Mouse (Mus musculus) lung, embryonic 14.5 days (tissue): ENCODE measurements around the gene Zfp607a. TPM values are rescaled to one million over a fixed set of nuclear protein-coding genes. Genes with fewer than 3 reads are reported as not detected.

Source experiments
- ATAC-seq: fragments of 200-750 bp; cut with Nextera tagmentation; 2 replicates; pipeline ENCODE4 v1.8.0; 2017; ENCODE audit warnings: mild to moderate bottlenecking, moderate TSS enrichment, moderate library complexity; ENCODE audit not compliant: insufficient read depth
- DNase-seq: peaks from one replicate; pipeline ENCODE4 v3.0.0-alpha.2; 2015
- H3K27ac ChIP-seq: fragments of 300-500 bp; sonication (generic); 2 replicates; pipeline ENCODE4 v1.5.1; 2014; ENCODE audit warnings: low read depth, mild to moderate bottlenecking, moderate library complexity
- H3K27me3 ChIP-seq: fragments of 300-500 bp; sonication (generic); 2 replicates; pipeline ENCODE4 v1.6.1; 2014; ENCODE audit warnings: low read length, control low read depth; ENCODE audit not compliant: insufficient read depth
- H3K36me3 ChIP-seq: fragments of 300-500 bp; sonication (generic); 2 replicates; pipeline ENCODE4 v1.6.1; 2014; ENCODE audit warnings: control low read depth; ENCODE audit not compliant: insufficient read depth
- H3K4me1 ChIP-seq: fragments of 300-500 bp; sonication (generic); 2 replicates; pipeline ENCODE4 v1.6.1; 2014; ENCODE audit warnings: antibody characterized with exemption, control low read depth; ENCODE audit not compliant: insufficient read depth
- H3K4me2 ChIP-seq: fragments of 300-500 bp; sonication (generic); 2 replicates; pipeline ENCODE4 v1.6.1; 2014; ENCODE audit warnings: mild to moderate bottlenecking
- H3K4me3 ChIP-seq: fragments of 300-500 bp; sonication (generic); 2 replicates; pipeline ENCODE4 v1.5.1; 2014; ENCODE audit warnings: low read depth, low read length
- H3K9ac ChIP-seq: fragments of 300-500 bp; sonication (generic); 2 replicates; pipeline ENCODE4 v1.6.1; 2014
- H3K9me3 ChIP-seq: fragments of 300-500 bp; sonication (generic); 2 replicates; pipeline ENCODE4 v1.6.1; 2016; ENCODE audit warnings: low read depth, low read length, control low read depth
- CTCF ChIP-seq: IDR thresholded peaks from 2 replicates; pipeline ENCODE4 v1.5.1; 2016; ENCODE audit warnings: antibody characterized with exemption, low read depth
- WGBS: fragments of 180-500 bp; shearing (Covaris S2); extraction: QIAGEN DNeasy Blood & Tissue Kit; methylation state at CpG from one replicate; pipeline ENCODE4 v1.1.7; 2014; 5-methylcytosine and 5-hydroxymethylcytosine counted together
- polyA plus RNA-seq: library from polyadenylated mRNA; unstranded; fragments of >200 nt; fragmentation: Nextera tagmentation; extraction: Ambion mirVana; gene quantifications from 2 replicates; pipeline ENCODE4 v1.2.1, GENCODE M21; 2014

Zfp607a gene
- 3.8 and 3.9 TPM in 2 replicates for polyA plus RNA-seq

GRCm38 (mm10) chr7:27857227-27857626, at the start of gene Zfp607a:
Gene Zfp607a, plus strand, starts transcription at chr7:27857527.
- peaks cover 6% of the 10 kb centered on the region for H3K4me1 ChIP-seq
- no peaks in the 10 kb centered on the region for H3K27me3 ChIP-seq
- H3K4me2 ChIP-seq: no peak within 1 kb of the TSS
- no peak within 1 kb of the TSS for H3K27ac ChIP-seq
- WGBS: 96% methylated on average over 1 of the region's 1 CpGs
- H3K9me3 ChIP-seq: no peaks in the 10 kb centered on the region
- no peak within 1 kb of the TSS for H3K4me3 ChIP-seq
- no peak for DNase-seq
- H3K9ac ChIP-seq: no peak within 1 kb of the TSS
- no peak for ATAC-seq
- TF ChIP-seq CTCF: no peak
- peaks cover 13% of the 10 kb centered on the region for H3K36me3 ChIP-seq

DNA sequence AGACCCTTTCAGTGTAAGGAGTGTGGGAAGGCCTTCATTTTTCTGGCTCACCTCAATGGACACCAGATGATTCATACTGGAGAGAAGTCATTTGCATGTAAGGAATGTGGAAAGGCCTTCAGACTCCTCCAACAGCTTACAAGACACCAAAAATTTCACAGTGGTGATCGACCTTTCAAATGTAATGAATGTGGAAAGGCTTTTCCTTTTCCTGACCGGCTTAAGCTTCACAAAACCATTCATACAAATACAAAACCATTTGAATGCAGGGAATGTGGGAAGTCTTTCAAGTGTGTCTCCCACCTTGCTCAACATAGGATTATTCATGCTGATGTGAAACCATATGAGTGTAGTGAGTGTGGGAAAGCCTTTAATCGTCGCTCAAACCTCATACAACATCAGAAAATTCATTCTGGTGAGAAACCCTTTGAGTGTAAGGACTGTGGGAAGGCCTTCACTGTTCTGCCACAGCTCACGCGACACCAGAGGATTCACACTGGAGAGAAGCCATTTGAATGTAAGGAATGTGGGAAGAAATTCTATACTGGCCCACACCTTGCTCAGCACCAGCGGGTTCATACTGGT, 38.7 kb upstream of the Zfp607a start:
- Histone ChIP-seq H3K27ac (no peak overlapping the region), H3K36me3 (peaks cover 28% of the 10 kb centered on the region), H3K4me1 (no peaks in the 10 kb centered on the region), H3K4me2 (no peak overlapping the region), H3K4me3 (no peak overlapping the region), H3K27me3 (no peaks in the 10 kb centered on the region), H3K9me3 (no peaks in the 10 kb centered on the region), H3K9ac (no peak overlapping the region)
- no peak for TF ChIP-seq CTCF
- WGBS: 97% methylated on average over 7 of the region's 7 CpGs
- DNase-seq (no peak), ATAC-seq (no peak)

DNA sequence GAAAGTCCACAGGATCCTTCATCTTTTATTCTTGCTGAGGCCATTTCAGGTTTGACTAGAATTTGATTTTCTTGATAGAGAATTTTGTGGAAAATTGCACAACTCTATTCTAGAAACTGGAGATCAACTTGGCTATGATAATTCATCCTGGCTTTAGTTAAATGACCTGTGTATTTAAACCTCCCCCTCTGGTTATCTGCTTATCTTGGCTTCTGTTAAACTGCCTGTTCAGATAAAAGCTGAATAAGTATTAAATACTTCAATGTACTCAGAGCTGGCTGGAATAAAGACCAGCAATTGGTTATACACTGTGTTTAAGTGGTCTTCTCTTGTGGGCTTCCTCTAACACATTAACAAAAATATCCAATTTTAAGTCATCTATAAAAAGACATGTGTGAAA, 34.7 kb upstream of the Zfp607a start:
- ATAC-seq: no peak
- no peak overlapping the region for H3K4me3 ChIP-seq
- no peak overlapping the region for H3K4me2 ChIP-seq
- H3K9ac ChIP-seq: no peak overlapping the region
- TF ChIP-seq CTCF: no peak
- no peaks in the 10 kb centered on the region for H3K4me1 ChIP-seq
- no peaks in the 10 kb centered on the region for H3K27me3 ChIP-seq
- no peak overlapping the region for H3K27ac ChIP-seq
- DNase-seq: no peak
- peaks cover 4% of the 10 kb centered on the region; the same call in 1 of the 2 replicates for H3K9me3 ChIP-seq
- peaks cover 21% of the 10 kb centered on the region for H3K36me3 ChIP-seq

DNA sequence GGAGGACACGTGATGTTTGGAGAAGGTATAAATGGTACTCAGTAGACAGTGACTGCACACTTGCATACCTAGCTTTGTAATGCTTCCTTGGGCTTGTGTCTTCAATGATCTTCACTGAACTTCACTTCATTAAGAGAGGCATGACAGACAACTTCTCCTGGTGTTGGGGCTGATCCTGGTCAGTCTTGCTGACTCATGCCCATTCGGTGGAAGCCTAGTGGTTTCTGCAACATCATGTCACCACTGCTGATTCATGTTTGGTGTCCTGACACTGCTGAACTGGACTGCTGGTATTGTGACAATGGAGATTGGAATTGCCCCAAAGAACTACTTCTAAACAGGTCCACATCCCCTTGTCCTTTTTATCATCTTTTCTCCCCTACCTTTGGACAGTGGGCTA, 23.2 kb upstream of the Zfp607a start:
- no peak overlapping the region for H3K4me3 ChIP-seq
- H3K27me3 ChIP-seq: no peaks in the 10 kb centered on the region
- no peak for ATAC-seq
- H3K4me2 ChIP-seq: no peak overlapping the region
- H3K9ac ChIP-seq: no peak overlapping the region
- no peaks in the 10 kb centered on the region for H3K36me3 ChIP-seq
- no peak overlapping the region for H3K27ac ChIP-seq
- no peaks in the 10 kb centered on the region for H3K9me3 ChIP-seq
- TF ChIP-seq CTCF: no peak
- 75% methylated on average over 2 of the region's 2 CpGs for WGBS
- no peak for DNase-seq
- H3K4me1 ChIP-seq: no peaks in the 10 kb centered on the region

- no peaks in the 10 kb centered on the region for H3K36me3 ChIP-seq
- H3K4me1 ChIP-seq: no peaks in the 10 kb centered on the region
- 23% methylated on average over 6 of the region's 6 CpGs for WGBS
- DNase-seq: peak; percentile 41
- no peaks in the 10 kb centered on the region for H3K9me3 ChIP-seq
- peak overlapping the region; percentile 69 for H3K4me2 ChIP-seq
- H3K9ac ChIP-seq: peak overlapping the region; percentile 53
- TF ChIP-seq CTCF: no peak
- no peak for ATAC-seq
- H3K4me3 ChIP-seq: peak overlapping the region; percentile 44
- H3K27me3 ChIP-seq: no peaks in the 10 kb centered on the region
- peak overlapping the region; percentile 51; the same call in 1 of the 2 replicates for H3K27ac ChIP-seq
These were observed 19.4 kb upstream of the Zfp607a start for GRCm38 (mm10) chr7:27837896-27838295.

DNA sequence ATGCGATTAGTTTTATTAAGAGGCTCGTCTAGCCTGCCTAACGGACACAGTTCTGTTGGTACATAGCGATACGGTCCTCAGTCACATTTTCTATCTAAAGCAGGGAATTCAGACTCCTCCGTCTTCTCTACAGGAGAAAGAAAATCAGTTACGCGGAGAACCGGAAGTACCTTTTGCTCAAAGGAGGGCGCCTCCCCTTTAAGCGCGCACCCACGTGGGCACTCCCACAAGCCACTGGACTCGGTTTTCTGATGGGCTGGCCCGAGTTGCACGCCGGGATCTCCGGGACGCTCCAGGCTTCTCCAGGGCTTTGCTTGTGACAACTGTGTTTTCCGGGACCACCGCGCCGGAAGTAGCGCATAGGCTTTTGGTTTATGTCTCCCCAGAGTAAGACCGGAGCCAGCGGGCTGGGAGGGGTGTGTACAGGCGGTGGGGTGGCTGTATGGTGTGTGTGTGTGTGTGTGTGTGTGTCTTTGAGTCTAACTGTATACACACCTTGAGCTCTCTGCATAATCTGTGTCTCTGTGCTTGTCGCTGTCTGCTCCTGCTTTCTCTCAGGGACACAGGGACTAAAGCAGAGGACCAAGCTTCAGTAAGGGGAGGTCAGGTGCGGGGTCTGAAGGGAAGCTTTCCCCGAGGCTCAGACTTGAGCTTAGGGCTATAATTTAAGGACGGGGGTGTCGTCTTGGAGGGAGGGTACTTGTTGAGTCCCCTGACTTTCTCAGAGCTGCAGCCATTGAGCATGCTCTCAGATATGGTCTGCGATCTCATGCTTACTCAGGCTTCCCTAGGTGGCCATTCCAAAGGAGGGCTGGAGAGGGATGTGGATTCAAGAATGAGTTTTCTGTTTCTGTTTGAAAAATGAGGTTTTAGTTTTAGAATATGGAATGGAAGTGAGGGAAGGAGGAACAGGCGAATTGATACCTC, 18.7 kb upstream of the Zfp607a start, which contains the start of gene Zfp59:
TSS of gene Zfp59 (plus strand) at position 285 of the 927 bp plus-strand sequence.
- H3K27me3 ChIP-seq: no peaks in the 10 kb centered on the region
- peak within 1 kb of the TSS; percentile 51; the same call in 1 of the 2 replicates for H3K27ac ChIP-seq
- peak within 1 kb of the TSS; percentile 44 for H3K4me3 ChIP-seq
- peak within 1 kb of the TSS; percentile 53 for H3K9ac ChIP-seq
- H3K4me1 ChIP-seq: no peaks in the 10 kb centered on the region
- no peaks in the 10 kb centered on the region for H3K9me3 ChIP-seq
- no peaks in the 10 kb centered on the region for H3K36me3 ChIP-seq
- ATAC-seq (peak; percentile 99), DNase-seq (peak; percentile 95)
- WGBS: 3% methylated on average over 34 of the region's 34 CpGs
- no peak for TF ChIP-seq CTCF
- peak within 1 kb of the TSS; percentile 69 for H3K4me2 ChIP-seq

GRCm38 (mm10) chr7:27839596-27839995, 17.7 kb upstream of the Zfp607a start:
- Histone ChIP-seq H3K27me3 (no peaks in the 10 kb centered on the region), H3K27ac (no peak overlapping the region), H3K4me1 (no peaks in the 10 kb centered on the region), H3K4me3 (no peak overlapping the region), H3K36me3 (peaks cover 2% of the 10 kb centered on the region; the same call in 1 of the 2 replicates), H3K4me2 (peak overlapping the region; percentile 69), H3K9me3 (no peaks in the 10 kb centered on the region), H3K9ac (no peak overlapping the region)
- ATAC-seq (no peak), DNase-seq (no peak)
- no peak for TF ChIP-seq CTCF
- WGBS: 90% methylated on average over 7 of the region's 7 CpGs
